Mouse (Mus musculus): ENCODE data around the gene Capn2. TPM values are rescaled to one million over a fixed set of nuclear protein-coding genes. Genes with fewer than 3 reads are reported as not detected.

Gene Capn2
- polyA plus RNA-seq, 1 experiment: 98.2 TPM

DNA sequence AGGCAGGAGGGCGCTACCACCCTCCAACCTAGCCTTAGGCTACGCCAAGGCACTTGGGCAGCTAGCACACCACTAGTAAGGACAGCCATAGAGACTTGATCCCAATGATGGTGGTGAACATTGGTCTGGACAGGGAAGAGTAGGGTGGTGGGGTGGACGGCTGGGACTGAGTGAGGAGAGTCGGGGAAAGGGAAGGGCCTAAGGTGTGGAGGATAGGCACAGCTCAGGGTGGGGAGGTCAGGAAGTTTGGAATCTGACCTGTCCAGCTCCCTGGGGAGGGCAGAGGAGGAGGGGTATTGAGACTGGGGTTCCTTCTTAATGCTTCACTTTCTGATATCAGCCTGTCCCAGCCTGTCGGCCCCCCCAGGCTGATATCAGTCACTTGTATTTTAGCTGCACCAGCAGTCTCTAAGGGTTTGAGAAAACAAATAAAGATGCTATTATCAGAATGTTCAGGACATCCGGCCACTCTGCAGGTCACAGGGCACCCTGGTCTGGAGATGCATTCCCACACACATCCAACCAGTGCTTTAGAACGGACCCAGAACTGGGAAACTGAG is 14.8 kb downstream of the Capn2 start:
- no peak for DNase-seq (ENCODE audit: low spot score)

DNA sequence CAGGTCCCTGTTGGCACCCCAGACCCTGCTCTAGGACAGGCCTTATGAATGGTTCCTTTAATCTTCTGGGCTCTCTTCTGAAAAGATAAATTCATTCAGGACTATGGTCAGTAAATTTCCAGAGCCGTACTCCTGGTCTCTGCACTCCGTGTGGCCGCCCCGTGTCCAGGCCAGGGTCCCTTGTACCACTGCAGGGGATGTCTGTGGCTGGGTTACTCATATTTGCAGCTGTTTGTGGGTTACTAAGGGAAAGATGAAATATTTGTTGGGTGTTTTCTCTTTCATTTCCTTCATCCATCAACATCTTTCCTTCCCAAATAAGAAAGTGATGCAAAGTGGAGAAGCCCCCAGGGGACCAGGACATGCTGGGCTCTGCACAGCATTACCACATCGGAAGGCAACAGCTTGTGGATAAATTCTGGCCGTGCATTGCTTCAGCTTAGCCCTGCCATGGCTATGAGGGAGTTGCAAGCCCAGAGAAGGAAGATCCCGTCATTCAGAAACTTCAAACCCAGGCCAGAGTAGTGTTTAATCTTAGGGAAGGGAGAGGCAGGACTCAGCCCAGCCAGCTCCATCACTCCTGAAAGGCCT is 15.5 kb downstream of the Capn2 start:
- no peak for DNase-seq (ENCODE audit: low spot score)

- DNase-seq (ENCODE audit: low spot score): no peak
Measured at GRCm38 (mm10) chr1:182500843-182501242, 16.6 kb downstream of the Capn2 start.

GRCm38 (mm10) chr1:182500224-182500623 is 17.2 kb downstream of the Capn2 start:
- DNase-seq (ENCODE audit: low spot score): no peak

GRCm38 (mm10) chr1:182499443-182500089 is 17.8 kb downstream of the Capn2 start:
- DNase-seq (ENCODE audit: low spot score): no peak

- DNase-seq (ENCODE audit: low spot score): no peak
Measured at GRCm38 (mm10) chr1:182497736-182498135, 19.7 kb downstream of the Capn2 start.

DNA sequence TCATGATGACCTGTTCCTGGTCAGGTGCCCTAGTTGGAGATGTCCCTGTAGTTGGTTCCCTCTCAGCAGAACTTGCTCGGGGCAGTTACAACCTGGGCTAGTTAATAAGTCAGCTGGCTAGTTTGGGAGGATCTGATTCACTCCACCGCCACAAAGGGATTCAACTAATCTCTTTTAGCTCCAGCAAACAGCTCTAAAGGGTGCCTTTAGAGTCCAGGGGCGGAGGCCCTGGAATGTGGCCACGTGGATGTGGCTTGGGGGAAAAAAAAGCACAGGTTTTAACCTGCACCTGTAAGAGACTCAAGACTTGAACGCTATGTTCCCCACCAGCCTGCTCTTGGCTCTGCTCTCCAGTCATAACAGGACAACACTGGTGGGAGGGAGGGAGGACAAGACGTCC is 20.7 kb downstream of the Capn2 start:
- no peak for DNase-seq (ENCODE audit: low spot score)

GRCm38 (mm10) chr1:182494285-182495145 is 22.9 kb downstream of the Capn2 start:
- DNase-seq (ENCODE audit: low spot score): no peak

- DNase-seq (ENCODE audit: low spot score): no peak
Measured at GRCm38 (mm10) chr1:182491839-182492238, 25.6 kb downstream of the Capn2 start.

- DNase-seq (ENCODE audit: low spot score): no peak
Measured at GRCm38 (mm10) chr1:182490568-182490967, 26.8 kb downstream of the Capn2 start.

GRCm38 (mm10) chr1:182489803-182490452 is 27.5 kb downstream of the Capn2 start:
- peak; percentile 80 for DNase-seq (ENCODE audit: low spot score)

DNA sequence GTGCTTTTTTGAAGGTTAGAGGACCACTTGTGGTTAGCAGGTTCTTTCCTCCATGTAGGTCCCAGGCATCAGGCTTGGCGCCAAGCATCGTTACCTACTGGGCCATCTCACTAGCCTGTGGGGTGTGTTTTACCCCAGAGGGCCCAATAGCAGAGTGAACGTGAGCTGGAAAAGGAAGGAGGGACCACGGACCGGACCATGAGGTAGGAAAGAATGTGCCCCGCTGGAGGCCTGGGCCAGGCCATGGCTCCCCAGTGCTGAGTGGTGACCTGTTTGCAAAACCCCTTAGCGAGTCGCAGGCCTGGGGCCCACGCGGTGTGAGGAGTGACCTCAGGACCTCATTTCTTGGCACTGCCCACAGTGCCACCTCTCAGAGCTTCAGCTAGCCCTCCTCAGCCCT is 28.9 kb downstream of the Capn2 start:
- no peak for DNase-seq (ENCODE audit: low spot score)

GRCm38 (mm10) chr1:182483910-182484274 is 33.5 kb downstream of the Capn2 start:
- DNase-seq (ENCODE audit: low spot score): no peak

DNA sequence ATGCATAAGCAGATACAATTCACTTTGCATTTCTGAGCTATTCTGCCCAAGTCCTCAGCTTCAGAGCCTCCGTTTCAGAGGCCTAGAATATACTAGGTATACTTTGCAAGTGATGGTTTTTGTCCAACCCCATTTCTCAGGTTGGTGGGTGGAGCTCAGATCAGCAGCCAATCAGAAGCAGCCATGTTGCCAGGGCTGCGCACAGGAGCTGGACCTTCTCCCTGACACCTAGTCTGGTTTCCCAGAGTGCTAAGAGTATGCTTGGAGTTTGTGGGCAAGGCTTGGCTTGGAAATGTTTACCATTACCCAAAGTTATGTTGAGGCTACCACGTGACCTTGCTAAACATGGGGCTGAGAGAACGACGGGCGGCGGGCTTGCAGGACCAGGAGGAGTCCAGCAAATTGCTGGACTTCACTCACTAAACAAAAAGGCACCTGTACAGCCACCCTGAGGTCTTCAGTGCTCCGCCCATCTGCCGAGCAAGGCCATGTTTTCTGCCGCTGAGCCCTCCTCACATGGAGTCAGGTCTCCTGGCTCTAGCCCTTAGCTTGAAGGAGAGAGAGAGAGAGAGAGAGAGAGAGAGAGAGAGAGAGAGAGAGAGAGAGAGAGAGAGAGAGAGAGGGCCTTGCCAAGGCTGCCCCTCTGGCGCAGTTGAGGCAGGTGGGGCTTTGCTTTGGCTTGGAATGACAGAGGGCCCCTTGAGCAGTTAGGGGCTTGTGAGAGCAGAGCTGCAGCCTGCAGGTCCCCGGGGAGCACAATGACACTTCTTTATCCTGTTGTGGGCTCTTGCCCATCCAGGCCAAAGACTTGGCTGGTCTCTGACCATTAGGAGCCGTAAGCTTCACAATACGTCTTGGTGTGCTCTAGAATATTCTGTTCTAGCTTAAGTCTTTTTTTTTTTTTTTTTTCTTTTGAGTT is 34.2 kb downstream of the Capn2 start:
- DNase-seq (ENCODE audit: low spot score): no peak

DNA sequence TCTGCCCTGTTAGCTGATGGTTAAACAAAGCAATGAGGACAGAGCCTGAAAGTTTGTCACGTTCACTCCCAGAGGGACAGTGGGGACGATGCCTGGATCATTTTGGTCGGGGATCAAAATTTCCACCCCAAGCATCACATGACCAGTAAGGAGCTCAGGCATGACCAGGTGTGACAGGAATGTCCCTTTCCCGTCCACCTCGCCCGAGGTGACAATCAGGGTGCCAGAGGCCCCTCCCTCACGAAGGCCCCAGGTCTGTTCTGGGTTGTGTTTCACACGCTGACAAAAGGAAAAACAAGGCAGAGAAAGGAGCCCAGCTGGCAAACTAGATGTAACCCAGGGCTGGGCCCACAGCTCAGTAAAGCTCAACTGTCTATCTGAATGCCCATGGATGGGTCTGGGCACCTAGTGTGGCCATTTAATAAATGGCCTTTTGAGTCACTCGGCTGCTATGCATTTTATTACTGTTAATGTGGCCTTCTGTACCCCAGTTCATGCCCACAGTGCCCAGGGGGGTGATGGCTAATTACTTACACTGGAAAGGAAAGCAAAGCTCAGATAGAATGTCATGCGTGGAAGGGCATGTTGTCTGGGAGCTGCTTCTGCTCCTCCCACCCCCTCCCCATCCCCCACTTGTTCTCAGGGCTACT is 35.6 kb downstream of the Capn2 start:
- DNase-seq (ENCODE audit: low spot score): no peak

GRCm38 (mm10) chr1:182481138-182481537 is 36.3 kb downstream of the Capn2 start:
- DNase-seq (ENCODE audit: low spot score): no peak

GRCm38 (mm10) chr1:182478935-182479334 is 38.5 kb downstream of the Capn2 start:
- DNase-seq (ENCODE audit: low spot score): no peak

- no peak for DNase-seq (ENCODE audit: low spot score)
Measured at GRCm38 (mm10) chr1:182475005-182475796, 42.2 kb downstream of the Capn2 start.

- DNase-seq (ENCODE audit: low spot score): no peak
Measured at GRCm38 (mm10) chr1:182465978-182466377, 51.4 kb downstream of the Capn2 start.

DNA sequence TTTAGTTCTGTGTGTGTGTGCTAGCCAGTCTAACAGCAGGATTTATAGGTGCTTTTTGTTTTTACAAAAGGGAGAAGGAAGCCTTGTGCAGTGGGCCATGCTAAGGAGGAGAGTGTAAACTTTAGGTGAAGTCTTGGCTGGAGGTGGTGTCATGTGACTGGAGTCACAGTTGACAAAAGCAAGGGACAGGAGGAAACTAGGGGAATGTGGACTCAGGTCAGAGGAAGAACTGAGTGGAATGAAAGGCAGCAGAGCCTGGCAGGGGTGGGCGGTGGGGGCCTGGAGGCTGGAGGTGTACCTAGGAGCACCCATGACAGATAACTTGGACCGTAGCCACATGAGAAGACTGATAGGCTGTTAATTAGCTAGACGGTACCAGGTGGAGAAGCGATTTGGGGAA is 52.1 kb downstream of the Capn2 start:
- DNase-seq (ENCODE audit: low spot score): no peak

Measured in urinary bladder, adult 2 months (tissue).